Mouse (Mus musculus): ENCODE measurements around the gene Hnf4a. TPM values are rescaled to one million over a fixed set of nuclear protein-coding genes. Genes with fewer than 3 reads are reported as not detected.

The Hnf4a gene
- polyA plus RNA-seq, 1 experiment from 2014 or later, result 0.07 TPM

- 60% methylated on average over 4 of the region's 4 CpGs for WGBS
- no peaks in the 10 kb centered on the region for H3K27me3 ChIP-seq
- no peaks in the 10 kb centered on the region for H3K9me3 ChIP-seq
- peaks cover 19% of the 10 kb centered on the region for H3K4me1 ChIP-seq
- H3K4me3 ChIP-seq, result no peak overlapping the region
- H3K9ac ChIP-seq, result no peak overlapping the region
- H3K27ac ChIP-seq, result no peak overlapping the region
- H3K4me2 ChIP-seq, result no peak overlapping the region
- ATAC-seq (ENCODE audit: borderline replicate concordance, extremely low read depth, low FRiP score, low TSS enrichment), result no peak
- no peaks in the 10 kb centered on the region for H3K36me3 ChIP-seq
Measured at GRCm38 (mm10) chr2:163597661-163598060, 91.1 kb downstream of the Hnf4a start.

- H3K9me3 ChIP-seq, result no peaks in the 10 kb centered on the region
- no peak overlapping the region for H3K9ac ChIP-seq
- no peaks in the 10 kb centered on the region for H3K27me3 ChIP-seq
Measured at GRCm38 (mm10) chr2:163599226-163599625, 92.6 kb downstream of the Hnf4a start.

GRCm38 (mm10) chr2:163601066-163601465, 94.5 kb downstream of the Hnf4a start:
- WGBS, result 68% methylated on average over 7 of the region's 7 CpGs
- H3K9me3 ChIP-seq, result no peaks in the 10 kb centered on the region
- no peak for ATAC-seq (ENCODE audit: borderline replicate concordance, extremely low read depth, low FRiP score, low TSS enrichment)
- no peaks in the 10 kb centered on the region for H3K27me3 ChIP-seq
- H3K9ac ChIP-seq, result no peak overlapping the region
- no peak overlapping the region for H3K4me2 ChIP-seq
- H3K4me3 ChIP-seq, result no peak overlapping the region
- no peaks in the 10 kb centered on the region for H3K36me3 ChIP-seq
- no peak overlapping the region for H3K27ac ChIP-seq
- peaks cover 22% of the 10 kb centered on the region for H3K4me1 ChIP-seq

More at GRCm38 (mm10) chr2:163599226-163599625, 92.6 kb downstream of the Hnf4a start:
- H3K4me3 ChIP-seq, result no peak overlapping the region
- no peak overlapping the region for H3K4me2 ChIP-seq
- no peaks in the 10 kb centered on the region for H3K36me3 ChIP-seq
- no peak overlapping the region for H3K27ac ChIP-seq
- H3K4me1 ChIP-seq, result peaks cover 28% of the 10 kb centered on the region
- ATAC-seq (ENCODE audit: borderline replicate concordance, extremely low read depth, low FRiP score, low TSS enrichment), result no peak
- WGBS, result 0% methylated on average over 1 of the region's 1 CpGs

- H3K4me2 ChIP-seq, result peak overlapping the region; percentile 88
- peak overlapping the region; percentile 17; the same call in 1 of the 2 replicates for H3K9ac ChIP-seq
- H3K4me1 ChIP-seq, result peaks cover 16% of the 10 kb centered on the region
- ATAC-seq (ENCODE audit: borderline replicate concordance, extremely low read depth, low FRiP score, low TSS enrichment), result no peak
- H3K9me3 ChIP-seq, result no peaks in the 10 kb centered on the region
- 67% methylated on average over 7 of the region's 7 CpGs for WGBS
- peak overlapping the region; percentile 85 for H3K4me3 ChIP-seq
- H3K36me3 ChIP-seq, result no peaks in the 10 kb centered on the region
- H3K27ac ChIP-seq, result no peak overlapping the region
- H3K27me3 ChIP-seq, result no peaks in the 10 kb centered on the region
Measured at GRCm38 (mm10) chr2:163601712-163602100, 95.1 kb downstream of the Hnf4a start.

GRCm38 (mm10) chr2:163602101-163602971, 95.7 kb downstream of the Hnf4a start, which contains the start of gene Ttpal:
Gene Ttpal (plus strand): TSS chr2:163602314.
- peaks cover 13% of the 10 kb centered on the region for H3K4me1 ChIP-seq
- ATAC-seq (ENCODE audit: borderline replicate concordance, extremely low read depth, low FRiP score, low TSS enrichment), result peak; percentile 96
- WGBS, result under 1% methylated on average over 57 of the region's 57 CpGs

GRCm38 (mm10) chr2:163606161-163606560, 99.6 kb downstream of the Hnf4a start:
- no peak overlapping the region for H3K27ac ChIP-seq
- H3K9ac ChIP-seq, result no peak overlapping the region
- no peaks in the 10 kb centered on the region for H3K9me3 ChIP-seq
- H3K27me3 ChIP-seq, result no peaks in the 10 kb centered on the region
- WGBS, result 83% methylated on average over 7 of the region's 7 CpGs
- peaks cover 23% of the 10 kb centered on the region for H3K36me3 ChIP-seq
- no peak overlapping the region for H3K4me2 ChIP-seq
- H3K4me1 ChIP-seq, result peaks cover 13% of the 10 kb centered on the region
- H3K4me3 ChIP-seq, result no peak overlapping the region
- ATAC-seq (ENCODE audit: borderline replicate concordance, extremely low read depth, low FRiP score, low TSS enrichment), result no peak

More at GRCm38 (mm10) chr2:163602101-163602971, 95.7 kb downstream of the Hnf4a start, which contains the start of gene Ttpal:
- Histone ChIP-seq H3K9ac (peak within 1 kb of the TSS; percentile 89), H3K9me3 (no peaks in the 10 kb centered on the region), H3K4me2 (peak within 1 kb of the TSS; percentile 88), H3K36me3 (peaks cover 2% of the 10 kb centered on the region; the same call in 1 of the 2 replicates), H3K27ac (peak within 1 kb of the TSS; percentile 84), H3K4me3 (peak within 1 kb of the TSS; percentile 85), H3K27me3 (no peaks in the 10 kb centered on the region)

GRCm38 (mm10) chr2:163608008-163608407, 101.4 kb downstream of the Hnf4a start:
- 73% methylated on average over 7 of the region's 7 CpGs for WGBS
- Histone ChIP-seq H3K4me2 (no peak overlapping the region), H3K27ac (no peak overlapping the region), H3K36me3 (peaks cover 34% of the 10 kb centered on the region), H3K27me3 (no peaks in the 10 kb centered on the region), H3K4me1 (peaks cover 5% of the 10 kb centered on the region), H3K4me3 (no peak overlapping the region), H3K9ac (no peak overlapping the region), H3K9me3 (no peaks in the 10 kb centered on the region)
- ATAC-seq (ENCODE audit: borderline replicate concordance, extremely low read depth, low FRiP score, low TSS enrichment), result no peak

GRCm38 (mm10) chr2:163609281-163609975, 102.8 kb downstream of the Hnf4a start:
- Histone ChIP-seq H3K9me3 (no peaks in the 10 kb centered on the region), H3K4me3 (no peak overlapping the region), H3K36me3 (peaks cover 46% of the 10 kb centered on the region), H3K9ac (no peak overlapping the region), H3K4me1 (no peaks in the 10 kb centered on the region), H3K27ac (no peak overlapping the region), H3K27me3 (no peaks in the 10 kb centered on the region), H3K4me2 (no peak overlapping the region)
- WGBS, result 80% methylated on average over 12 of the region's 12 CpGs
- no peak for ATAC-seq (ENCODE audit: borderline replicate concordance, extremely low read depth, low FRiP score, low TSS enrichment)

GRCm38 (mm10) chr2:163611176-163611575, 104.6 kb downstream of the Hnf4a start:
- WGBS, result 65% methylated on average over 9 of the region's 9 CpGs
- ATAC-seq (ENCODE audit: borderline replicate concordance, extremely low read depth, low FRiP score, low TSS enrichment), result no peak
- no peaks in the 10 kb centered on the region for H3K4me1 ChIP-seq
- H3K4me3 ChIP-seq, result no peak overlapping the region
- H3K36me3 ChIP-seq, result peaks cover 63% of the 10 kb centered on the region
- H3K9ac ChIP-seq, result no peak overlapping the region
- H3K9me3 ChIP-seq, result no peaks in the 10 kb centered on the region
- H3K27me3 ChIP-seq, result no peaks in the 10 kb centered on the region
- H3K27ac ChIP-seq, result no peak overlapping the region
- no peak overlapping the region for H3K4me2 ChIP-seq

GRCm38 (mm10) chr2:163613206-163613605, 106.6 kb downstream of the Hnf4a start:
- no peaks in the 10 kb centered on the region for H3K4me1 ChIP-seq
- WGBS, result 93% methylated on average over 5 of the region's 5 CpGs

GRCm38 (mm10) chr2:163613990-163614389, 107.4 kb downstream of the Hnf4a start:
- no peaks in the 10 kb centered on the region for H3K27me3 ChIP-seq
- WGBS, result 91% methylated on average over 4 of the region's 4 CpGs
- H3K9me3 ChIP-seq, result no peaks in the 10 kb centered on the region
- no peak overlapping the region for H3K4me2 ChIP-seq
- H3K9ac ChIP-seq, result no peak overlapping the region
- no peak overlapping the region for H3K27ac ChIP-seq
- no peak for ATAC-seq (ENCODE audit: borderline replicate concordance, extremely low read depth, low FRiP score, low TSS enrichment)
- no peak overlapping the region for H3K4me3 ChIP-seq
- H3K4me1 ChIP-seq, result no peaks in the 10 kb centered on the region
- H3K36me3 ChIP-seq, result peaks cover 60% of the 10 kb centered on the region

More at GRCm38 (mm10) chr2:163613206-163613605, 106.6 kb downstream of the Hnf4a start:
- H3K4me2 ChIP-seq, result no peak overlapping the region
- no peaks in the 10 kb centered on the region for H3K9me3 ChIP-seq
- H3K27ac ChIP-seq, result no peak overlapping the region
- H3K9ac ChIP-seq, result no peak overlapping the region
- no peaks in the 10 kb centered on the region for H3K27me3 ChIP-seq
- H3K4me3 ChIP-seq, result no peak overlapping the region
- peaks cover 55% of the 10 kb centered on the region for H3K36me3 ChIP-seq
- ATAC-seq (ENCODE audit: borderline replicate concordance, extremely low read depth, low FRiP score, low TSS enrichment), result no peak

GRCm38 (mm10) chr2:163615401-163615800, 108.8 kb downstream of the Hnf4a start:
- Histone ChIP-seq H3K4me1 (no peaks in the 10 kb centered on the region), H3K4me2 (no peak overlapping the region), H3K27me3 (no peaks in the 10 kb centered on the region), H3K36me3 (peaks cover 66% of the 10 kb centered on the region), H3K4me3 (no peak overlapping the region), H3K9me3 (no peaks in the 10 kb centered on the region), H3K27ac (no peak overlapping the region), H3K9ac (no peak overlapping the region)
- 89% methylated on average over 9 of the region's 9 CpGs for WGBS
- no peak for ATAC-seq (ENCODE audit: borderline replicate concordance, extremely low read depth, low FRiP score, low TSS enrichment)

All from lung, embryonic 15.5 days (tissue).